Mouse (Mus musculus): Measurements from ENCODE around the gene Fam234a. TPM values are rescaled to one million over a fixed set of nuclear protein-coding genes. Genes with fewer than 3 reads are reported as not detected.

Gene Fam234a
- 19.5 TPM for total RNA-seq (2023)

GRCm38 (mm10) chr17:26244101-26244841 lies at the start of gene Fam234a:
Gene Fam234a (minus strand): TSS chr17:26244242.

DNA sequence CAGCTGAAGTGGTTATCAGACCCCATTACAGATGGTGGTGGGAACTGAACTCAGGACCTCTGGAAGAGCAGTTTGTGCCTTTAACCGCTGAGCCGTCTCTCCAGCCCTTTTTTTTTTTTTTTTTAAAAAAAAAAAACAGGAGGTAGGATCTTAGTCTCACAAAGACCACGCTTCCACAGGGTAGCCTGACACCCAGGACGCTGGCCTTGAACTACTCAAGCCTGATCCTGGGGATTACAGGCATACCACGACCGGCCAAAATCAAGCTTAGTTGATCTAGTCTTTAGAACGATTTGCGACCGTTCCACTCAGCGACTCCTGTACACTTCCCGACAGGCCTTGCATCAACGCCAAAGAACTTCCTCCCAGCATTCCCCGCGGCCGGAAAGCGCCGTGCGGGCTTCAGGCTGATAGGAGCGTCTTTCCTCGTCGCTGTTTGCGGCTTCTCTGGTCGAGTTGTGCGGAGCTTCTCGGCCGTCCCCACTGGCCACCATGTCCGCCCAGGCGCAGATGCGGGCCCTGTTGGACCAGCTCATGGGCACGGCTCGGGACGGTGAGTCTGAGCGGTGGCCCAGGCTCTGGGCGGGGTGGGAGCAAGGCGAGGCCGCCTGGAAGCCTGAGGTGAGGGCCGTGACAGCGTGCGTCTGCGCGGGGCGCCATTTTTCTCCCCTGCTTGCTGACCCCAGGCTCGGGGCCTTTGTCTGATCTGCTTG lies 8.7 kb upstream of the Fam234a start, which contains the start of gene Luc7l:
Gene Luc7l, plus strand, starts transcription at position 358 of the 713 bp plus-strand sequence.

GRCm38 (mm10) chr17:26207686-26208085 lies 36.4 kb downstream of the Fam234a start, which contains the start of gene Arhgdig:
Gene Arhgdig (minus strand): TSS chr17:26207786.

GRCm38 (mm10) chr17:26202737-26203136 lies 41.3 kb downstream of the Fam234a start, which contains the start of gene Rgs11:
Gene Rgs11 (plus strand): TSS chr17:26202951.

GRCm38 (mm10) chr17:26198892-26199291 lies 45.1 kb downstream of the Fam234a start, which contains the start of gene Pdia2:
Gene Pdia2 (minus strand): TSS chr17:26199087.

Other genes with a start within 250 kb of the Fam234a start
- 18.5 TPM for gene Rab11fip3, start 174.7 kb downstream of the Fam234a start, total RNA-seq (2023)
- gene Decr2, start 153.9 kb downstream of the Fam234a start, total RNA-seq (2023) = 5.0 TPM
- 3.9 TPM for gene Nme4, start 148.6 kb downstream of the Fam234a start, total RNA-seq (2023)
- 24.2 TPM for gene Tmem8, start 130.9 kb downstream of the Fam234a start, total RNA-seq (2023)
- 33.3 TPM for gene Mrpl28, start 120.7 kb downstream of the Fam234a start, total RNA-seq (2023)
- gene Axin1, start 105.6 kb downstream of the Fam234a start, total RNA-seq (2023) = 110 TPM
- gene Pdia2, start 45.2 kb downstream of the Fam234a start, total RNA-seq (2023) = not detected
- 30.2 TPM for gene Rgs11, start 41.3 kb downstream of the Fam234a start, total RNA-seq (2023)
- not detected for gene Arhgdig, start 36.5 kb downstream of the Fam234a start, total RNA-seq (2023)
- 114 TPM for gene Luc7l, start 8.7 kb upstream of the Fam234a start, total RNA-seq (2023)
- 0.38 TPM for gene Neurl1b, start 170.6 kb upstream of the Fam234a start, total RNA-seq (2023)